Mouse (Mus musculus) megakaryocyte, embryonic 14.5 days (primary cell): ENCODE data around the gene Gm10234. TPM values are rescaled to one million over a fixed set of nuclear protein-coding genes. Genes with fewer than 3 reads are reported as not detected.

ENCODE experiments used
- H3K27me3 ChIP-seq: replicated peaks from 2 replicates; pipeline ENCODE3; 2012; ENCODE audit warnings: inconsistent platforms
- H3K36me3 ChIP-seq: replicated peaks from 2 replicates; pipeline ENCODE3; 2012; ENCODE audit warnings: low read length, inconsistent platforms, mixed read lengths
- H3K4me1 ChIP-seq: 2 replicates; pipeline ENCODE4 v1.6.1; 2012; ENCODE audit warnings: inconsistent platforms
- H3K4me3 ChIP-seq: replicated peaks from 2 replicates; pipeline ENCODE3; 2012; ENCODE audit warnings: moderate library complexity, mild to moderate bottlenecking, inconsistent platforms
- H3K9me3 ChIP-seq: 2 replicates; pipeline ENCODE4 v1.6.1; 2012; ENCODE audit warnings: inconsistent platforms
- FLI1 ChIP-seq: IDR thresholded peaks from 2 replicates; pipeline ENCODE4 v1.6.1; 2012; ENCODE audit warnings: low read length, inconsistent platforms, mixed read lengths
- GATA1 ChIP-seq: IDR thresholded peaks from 3 replicates; pipeline ENCODE4 v1.6.1; 2012; ENCODE audit warnings: mixed read lengths, low read length, inconsistent platforms, borderline replicate concordance
- polyA plus RNA-seq: library from polyadenylated mRNA; stranded (reverse); fragments of >175 nt; gene quantifications from 2 replicates; pipeline ENCODE4 v1.2.3, GENCODE M21; 2012; ENCODE audit warnings: low replicate concordance; ENCODE audit not compliant: insufficient read depth

The Gm10234 gene
- not detected in 2 replicates for polyA plus RNA-seq

DNA sequence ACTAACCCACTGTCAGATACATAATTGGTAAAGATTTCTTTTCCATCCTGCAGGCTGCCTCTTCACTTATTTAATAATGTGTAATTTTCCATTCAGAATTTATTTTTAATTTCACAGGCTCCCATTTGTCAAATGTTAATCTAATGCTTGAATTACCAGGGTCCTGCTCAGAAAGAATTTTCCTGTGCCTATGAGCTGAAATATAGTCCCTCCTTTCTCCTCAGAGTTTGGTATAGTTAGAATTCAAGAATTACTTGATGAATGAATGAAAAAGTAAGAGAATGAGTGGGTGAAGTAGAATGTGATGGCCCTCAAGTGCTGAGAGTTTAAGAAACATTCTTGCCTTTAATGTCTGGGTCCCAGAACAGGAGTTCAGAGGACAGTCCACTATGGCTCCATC lies at the start of gene Gm10234:
Gene Gm10234, plus strand, starts transcription at position 301 of the 400 bp plus-strand sequence.
- no peaks in the 10 kb centered on the region for H3K9me3 ChIP-seq
- TF ChIP-seq FLI1 (no peak), GATA1 (no peak)
- H3K36me3 ChIP-seq = no peaks in the 10 kb centered on the region
- H3K4me1 ChIP-seq = no peaks in the 10 kb centered on the region
- H3K27me3 ChIP-seq = no peaks in the 10 kb centered on the region
- no peak within 1 kb of the TSS for H3K4me3 ChIP-seq

DNA sequence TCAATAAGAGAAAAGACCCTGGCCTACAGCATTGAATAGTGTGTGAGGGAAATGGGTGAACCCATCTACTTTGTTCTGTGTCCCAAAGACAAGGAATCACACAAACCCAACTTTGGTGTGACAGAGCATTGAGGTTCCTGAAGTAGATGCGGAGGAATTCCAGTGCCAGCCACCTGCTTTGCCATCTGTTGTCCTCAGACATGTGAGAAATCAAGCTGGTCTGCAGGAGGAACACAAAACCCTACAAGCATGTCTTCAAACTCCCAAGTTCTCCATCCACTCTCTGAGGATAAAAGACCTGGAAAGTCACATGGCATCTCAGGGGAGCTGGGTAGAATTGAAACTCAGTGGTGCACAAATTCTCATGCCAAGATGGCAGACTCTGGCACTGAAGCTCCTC lies 44.3 kb upstream of the Gm10234 start:
- H3K36me3 ChIP-seq = no peaks in the 10 kb centered on the region
- no peaks in the 10 kb centered on the region for H3K4me1 ChIP-seq
- H3K4me3 ChIP-seq = no peak overlapping the region
- peaks cover 9% of the 10 kb centered on the region; the same call in 1 of the 2 replicates for H3K9me3 ChIP-seq
- no peak for TF ChIP-seq GATA1
- TF ChIP-seq FLI1 = no peak
- H3K27me3 ChIP-seq = no peaks in the 10 kb centered on the region

DNA sequence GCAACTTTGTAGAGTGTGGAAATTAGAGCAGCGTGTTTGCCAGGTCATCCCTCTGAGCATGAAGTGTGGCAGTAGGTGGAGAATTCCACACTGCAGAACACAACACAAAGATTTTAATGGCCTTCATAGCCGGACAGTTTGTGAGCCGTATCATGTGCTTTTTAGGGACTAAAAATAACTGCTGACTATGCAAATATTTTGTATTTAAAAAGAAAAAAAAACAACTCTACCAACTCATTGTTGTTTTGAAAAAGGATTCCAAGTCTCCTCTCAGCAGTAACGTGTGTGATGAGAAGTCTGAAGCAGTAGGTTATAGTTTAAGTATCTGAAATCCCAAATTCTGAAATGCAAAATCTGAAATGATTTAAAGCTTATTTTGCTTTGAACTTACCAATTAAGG lies 25.9 kb upstream of the Gm10234 start:
- Histone ChIP-seq H3K27me3 (no peaks in the 10 kb centered on the region), H3K4me1 (no peaks in the 10 kb centered on the region), H3K9me3 (0 out of 2 replicates have a peak, but pooled peaks cover 6% of the 10 kb centered on the region), H3K4me3 (no peak overlapping the region), H3K36me3 (no peaks in the 10 kb centered on the region)
- TF ChIP-seq FLI1 = no peak
- TF ChIP-seq GATA1 = no peak

DNA sequence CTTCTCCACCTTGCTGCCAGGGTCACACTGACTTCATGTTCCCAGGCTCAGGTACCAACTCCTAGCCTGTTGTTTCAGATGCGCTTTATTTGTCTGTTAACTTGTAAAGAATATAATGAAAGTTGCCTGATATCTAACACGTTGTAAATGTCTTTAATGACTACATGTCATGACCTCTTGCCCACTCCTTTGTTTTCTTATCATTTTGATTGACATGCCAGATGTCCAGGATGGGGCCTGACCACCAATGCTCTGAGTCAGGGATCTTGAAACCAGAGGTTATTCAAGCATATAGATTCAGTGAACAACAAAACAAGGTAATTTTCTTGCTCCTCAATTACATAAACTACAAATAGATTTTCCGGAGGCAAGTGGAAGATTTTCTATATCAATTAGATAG lies 23.5 kb upstream of the Gm10234 start:
- H3K27me3 ChIP-seq = no peaks in the 10 kb centered on the region
- 0 out of 2 replicates have a peak, but pooled peaks cover 6% of the 10 kb centered on the region for H3K9me3 ChIP-seq
- no peak overlapping the region for H3K4me3 ChIP-seq
- no peaks in the 10 kb centered on the region for H3K36me3 ChIP-seq
- no peak for TF ChIP-seq GATA1
- TF ChIP-seq FLI1 = no peak
- no peaks in the 10 kb centered on the region for H3K4me1 ChIP-seq

GRCm38 (mm10) chr6:95300658-95301057 lies 21.3 kb upstream of the Gm10234 start:
- no peak overlapping the region for H3K4me3 ChIP-seq

DNA sequence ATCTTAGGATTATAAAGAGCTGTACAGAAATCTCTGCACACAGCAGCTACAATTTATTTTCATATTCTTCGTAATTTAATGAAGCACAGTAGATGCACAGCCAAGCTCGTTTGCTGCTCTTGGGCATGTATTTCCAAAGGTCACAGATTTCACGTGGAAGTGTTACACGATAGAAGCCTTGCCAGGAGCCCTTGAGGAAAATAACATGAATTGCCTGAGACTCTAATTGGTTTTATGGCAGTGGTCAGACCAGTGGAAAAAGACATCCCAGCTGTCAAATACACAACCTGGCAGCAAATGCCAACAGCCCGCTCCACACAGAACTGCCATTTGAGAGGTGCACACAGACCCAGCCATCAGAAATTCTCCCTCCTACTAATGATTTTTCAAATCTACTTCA lies 9.3 kb downstream of the Gm10234 start:
- Histone ChIP-seq H3K4me3 (no peak overlapping the region), H3K9me3 (no peaks in the 10 kb centered on the region), H3K4me1 (0 out of 2 replicates have a peak, but pooled peaks cover 3% of the 10 kb centered on the region), H3K27me3 (no peaks in the 10 kb centered on the region), H3K36me3 (no peaks in the 10 kb centered on the region)
- TF ChIP-seq FLI1 = no peak
- TF ChIP-seq GATA1 = no peak

More at GRCm38 (mm10) chr6:95300658-95301057, 21.3 kb upstream of the Gm10234 start:
- Histone ChIP-seq H3K36me3 (no peaks in the 10 kb centered on the region), H3K27me3 (no peaks in the 10 kb centered on the region), H3K4me1 (no peaks in the 10 kb centered on the region), H3K9me3 (0 out of 2 replicates have a peak, but pooled peaks cover 6% of the 10 kb centered on the region)
- TF ChIP-seq FLI1 = no peak
- TF ChIP-seq GATA1 = no peak

GRCm38 (mm10) chr6:95334781-95335180 lies 12.9 kb downstream of the Gm10234 start:
- Histone ChIP-seq H3K4me1 (0 out of 2 replicates have a peak, but pooled peaks cover 3% of the 10 kb centered on the region), H3K27me3 (no peaks in the 10 kb centered on the region), H3K36me3 (no peaks in the 10 kb centered on the region), H3K9me3 (no peaks in the 10 kb centered on the region; the same call in 1 of the 2 replicates), H3K4me3 (no peak overlapping the region)
- no peak for TF ChIP-seq GATA1
- no peak for TF ChIP-seq FLI1

- H3K4me1 ChIP-seq = no peaks in the 10 kb centered on the region
- H3K9me3 ChIP-seq = 0 out of 2 replicates have a peak, but pooled peaks cover 3% of the 10 kb centered on the region
- H3K27me3 ChIP-seq = no peaks in the 10 kb centered on the region
- no peak for TF ChIP-seq FLI1
- no peak for TF ChIP-seq GATA1
- H3K36me3 ChIP-seq = no peaks in the 10 kb centered on the region
- no peak overlapping the region for H3K4me3 ChIP-seq
Observed at GRCm38 (mm10) chr6:95349378-95349777, 27.5 kb downstream of the Gm10234 start.

GRCm38 (mm10) chr6:95353043-95353442 lies 31.1 kb downstream of the Gm10234 start:
- Histone ChIP-seq H3K9me3 (0 out of 2 replicates have a peak, but pooled peaks cover 3% of the 10 kb centered on the region), H3K4me3 (no peak overlapping the region), H3K4me1 (no peaks in the 10 kb centered on the region), H3K36me3 (no peaks in the 10 kb centered on the region), H3K27me3 (no peaks in the 10 kb centered on the region)
- TF ChIP-seq FLI1 (no peak), GATA1 (no peak)

- TF ChIP-seq FLI1 = no peak
- no peak for TF ChIP-seq GATA1
- H3K9me3 ChIP-seq = 0 out of 2 replicates have a peak, but pooled peaks cover 3% of the 10 kb centered on the region
- no peaks in the 10 kb centered on the region for H3K4me1 ChIP-seq
- no peaks in the 10 kb centered on the region for H3K27me3 ChIP-seq
- H3K4me3 ChIP-seq = no peak overlapping the region
- no peaks in the 10 kb centered on the region for H3K36me3 ChIP-seq
Observed at GRCm38 (mm10) chr6:95353886-95354285, 32.0 kb downstream of the Gm10234 start.

DNA sequence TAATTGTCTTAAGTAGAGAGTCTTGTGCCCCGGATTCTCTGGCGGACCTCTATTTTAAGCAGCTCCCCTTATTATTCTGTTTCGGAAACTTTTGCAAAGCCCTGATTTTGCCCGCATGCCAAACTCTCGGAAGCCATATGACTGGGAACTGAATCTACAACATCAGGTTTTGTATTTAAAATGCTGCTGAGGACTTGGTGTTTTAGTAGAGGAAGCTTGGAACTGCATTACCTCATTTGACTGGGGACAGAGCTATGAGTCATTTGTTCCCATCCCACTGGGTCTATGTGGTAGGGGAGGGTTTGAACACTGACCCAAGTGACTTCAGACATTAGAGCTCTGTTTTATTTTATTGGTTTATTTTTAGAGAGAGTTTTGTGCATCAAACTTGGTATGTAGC lies 38.2 kb downstream of the Gm10234 start:
- H3K4me3 ChIP-seq = no peak overlapping the region
- no peaks in the 10 kb centered on the region for H3K36me3 ChIP-seq
- no peaks in the 10 kb centered on the region for H3K27me3 ChIP-seq
- TF ChIP-seq GATA1 (no peak), FLI1 (no peak)
- H3K4me1 ChIP-seq = no peaks in the 10 kb centered on the region
- peaks cover 5% of the 10 kb centered on the region; the same call in 1 of the 2 replicates for H3K9me3 ChIP-seq
